Mouse (Mus musculus) embryonic facial prominence, embryonic 12.5 days (tissue): ENCODE results near the gene Kcnh1. TPM values are rescaled to one million over a fixed set of nuclear protein-coding genes. Genes with fewer than 3 reads are reported as not detected.

Experiments used
- ATAC-seq: fragments of 200-750 bp; cut with Nextera tagmentation; 2 replicates; pipeline ENCODE4 v1.8.0; 2017; ENCODE audit not compliant: insufficient number of reproducible peaks, insufficient read depth, low FRiP score, low TSS enrichment
- H3K27ac ChIP-seq: fragments of 300-500 bp; sonication (generic); 2 replicates; pipeline ENCODE4 v1.5.1; 2016; ENCODE audit warnings: mild to moderate bottlenecking
- H3K27me3 ChIP-seq: fragments of 300-500 bp; sonication (generic); 2 replicates; pipeline ENCODE4 v1.6.1; 2016; ENCODE audit warnings: mild to moderate bottlenecking, moderate library complexity
- H3K36me3 ChIP-seq: fragments of 300-500 bp; sonication (generic); 2 replicates; pipeline ENCODE4 v1.6.1; 2016; ENCODE audit warnings: mild to moderate bottlenecking
- H3K4me1 ChIP-seq: fragments of 300-500 bp; sonication (generic); 2 replicates; pipeline ENCODE4 v1.6.1; 2016
- H3K4me2 ChIP-seq: fragments of 300-500 bp; sonication (generic); replicated peaks from 2 replicates; pipeline ENCODE4 v1.6.1; 2016; ENCODE audit warnings: mild to moderate bottlenecking, moderate library complexity
- H3K4me3 ChIP-seq: fragments of 300-500 bp; sonication (generic); 2 replicates; pipeline ENCODE4 v1.5.1; 2016; ENCODE audit warnings: mild to moderate bottlenecking
- H3K9ac ChIP-seq: fragments of 300-500 bp; sonication (generic); 2 replicates; pipeline ENCODE4 v1.6.1; 2016; ENCODE audit warnings: mild to moderate bottlenecking, moderate library complexity
- H3K9me3 ChIP-seq: fragments of 300-500 bp; sonication (generic); 2 replicates; pipeline ENCODE4 v1.6.1; 2016; ENCODE audit warnings: mild to moderate bottlenecking, moderate library complexity
- WGBS: fragments of 180-500 bp; shearing (Covaris S2); methylation state at CpG from one replicate; pipeline ENCODE4 v1.1.7; 2016; 5-methylcytosine and 5-hydroxymethylcytosine counted together
- polyA plus RNA-seq: library from polyadenylated mRNA; unstranded; fragments of >200 nt; fragmentation: Nextera tagmentation; extraction: Ambion mirVana; gene quantifications from 2 replicates; pipeline ENCODE4 v1.2.1, GENCODE M21; 2016

Gene Kcnh1
- polyA plus RNA-seq, 1 experiment from 2014 or later, result 0.90 TPM

DNA sequence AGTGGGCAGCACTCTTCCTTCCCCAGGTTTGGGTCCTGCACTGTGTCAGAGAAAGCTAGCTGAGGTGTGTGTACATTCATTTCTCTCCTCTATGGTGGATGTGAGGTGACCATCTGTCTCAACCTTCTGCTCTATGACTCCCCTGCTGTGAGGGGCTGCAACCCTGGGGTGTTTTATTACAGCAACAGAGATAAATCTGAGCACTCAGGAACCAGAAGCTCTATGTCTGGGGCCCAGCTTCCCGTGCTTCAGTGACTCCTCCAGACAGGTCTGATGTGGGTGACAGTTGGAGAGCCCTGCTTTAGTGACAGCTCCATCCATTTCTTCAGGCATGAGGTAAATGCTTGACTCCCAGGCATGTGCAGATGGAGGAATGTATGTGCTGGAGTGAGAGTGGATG lies 12.4 kb downstream of the Kcnh1 start:
- H3K4me2 ChIP-seq, result no peak overlapping the region
- no peak overlapping the region for H3K9ac ChIP-seq
- 35% methylated on average over 1 of the region's 1 CpGs for WGBS
- ATAC-seq, result no peak
- no peaks in the 10 kb centered on the region for H3K27me3 ChIP-seq
- H3K36me3 ChIP-seq, result no peaks in the 10 kb centered on the region
- H3K9me3 ChIP-seq, result no peaks in the 10 kb centered on the region
- H3K27ac ChIP-seq, result no peak overlapping the region
- no peaks in the 10 kb centered on the region for H3K4me1 ChIP-seq
- no peak overlapping the region for H3K4me3 ChIP-seq

DNA sequence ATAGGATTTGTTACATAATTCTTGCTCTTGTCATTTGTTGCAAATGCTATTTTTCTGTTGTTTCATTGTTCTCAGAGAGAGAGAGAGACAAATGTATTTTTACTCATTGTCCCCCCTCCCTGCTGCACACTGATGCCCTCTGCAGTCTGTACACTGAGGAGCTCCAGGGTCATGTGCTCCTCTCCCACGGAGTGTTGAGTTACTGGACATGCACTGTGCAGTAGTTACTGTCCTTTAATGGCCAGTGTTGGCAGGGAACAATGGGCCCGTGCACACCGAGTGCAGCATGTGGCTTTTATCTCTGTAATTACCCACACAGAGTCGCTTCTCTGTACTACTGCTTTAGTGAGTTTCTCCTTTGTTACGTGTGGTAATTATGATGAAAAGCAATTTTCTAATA lies 17.4 kb downstream of the Kcnh1 start:
- Histone ChIP-seq H3K9me3 (no peaks in the 10 kb centered on the region), H3K4me3 (no peak overlapping the region), H3K36me3 (no peaks in the 10 kb centered on the region), H3K4me1 (no peaks in the 10 kb centered on the region), H3K27me3 (no peaks in the 10 kb centered on the region), H3K9ac (no peak overlapping the region), H3K27ac (no peak overlapping the region), H3K4me2 (no peak overlapping the region)
- whole genome bisulfite sequencing, result 47% methylated on average over 5 of the region's 5 CpGs
- ATAC-seq, result no peak

DNA sequence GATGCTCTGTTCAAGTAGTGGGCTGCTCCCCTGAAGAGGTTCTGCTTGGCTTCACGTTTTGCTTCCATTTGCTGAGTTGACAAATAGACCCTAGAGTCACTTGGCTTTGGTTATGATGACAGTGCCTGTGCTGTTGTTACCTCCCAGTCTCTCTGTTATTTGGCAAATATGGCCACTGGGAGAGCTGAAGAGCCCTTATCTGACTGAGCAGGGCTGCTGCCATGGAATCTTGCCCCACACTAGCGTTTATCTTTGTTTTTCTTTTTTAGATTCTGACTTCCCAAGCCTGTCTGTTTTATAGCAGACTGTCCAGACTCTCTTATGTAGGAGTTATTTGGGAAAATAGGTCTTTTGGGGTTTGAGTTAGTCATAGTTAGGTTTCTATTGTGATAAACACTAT lies 21.9 kb downstream of the Kcnh1 start:
- Histone ChIP-seq H3K4me2 (no peak overlapping the region), H3K27ac (no peak overlapping the region), H3K4me3 (no peak overlapping the region), H3K27me3 (no peaks in the 10 kb centered on the region), H3K9me3 (no peaks in the 10 kb centered on the region), H3K9ac (no peak overlapping the region), H3K4me1 (no peaks in the 10 kb centered on the region), H3K36me3 (no peaks in the 10 kb centered on the region)
- no peak for ATAC-seq
- WGBS, result 69% methylated on average over 2 of the region's 2 CpGs

DNA sequence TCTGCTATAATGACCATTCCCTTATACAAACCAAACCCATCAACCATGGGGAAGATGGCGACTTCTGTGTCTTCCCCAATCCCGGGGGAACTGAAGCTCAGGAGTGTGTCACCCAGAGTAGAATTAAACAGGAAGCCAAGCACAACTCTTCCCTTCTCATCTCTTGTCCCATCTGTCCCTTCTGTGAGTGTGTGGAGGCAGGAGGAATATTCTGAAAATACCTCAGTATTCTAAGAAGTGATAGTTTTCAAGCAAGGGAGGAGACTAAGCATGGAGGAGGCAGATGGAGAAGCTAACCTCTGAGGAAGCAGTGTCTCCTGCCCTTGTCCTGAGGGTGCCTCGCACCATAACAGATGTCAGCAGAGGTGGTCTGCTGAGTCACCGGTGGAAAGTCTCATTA lies 24.1 kb downstream of the Kcnh1 start:
- no peak for ATAC-seq
- Histone ChIP-seq H3K9me3 (no peaks in the 10 kb centered on the region), H3K9ac (no peak overlapping the region), H3K4me2 (no peak overlapping the region), H3K36me3 (no peaks in the 10 kb centered on the region), H3K4me3 (no peak overlapping the region), H3K27me3 (no peaks in the 10 kb centered on the region), H3K27ac (no peak overlapping the region), H3K4me1 (no peaks in the 10 kb centered on the region)
- 88% methylated on average over 4 of the region's 4 CpGs for WGBS

DNA sequence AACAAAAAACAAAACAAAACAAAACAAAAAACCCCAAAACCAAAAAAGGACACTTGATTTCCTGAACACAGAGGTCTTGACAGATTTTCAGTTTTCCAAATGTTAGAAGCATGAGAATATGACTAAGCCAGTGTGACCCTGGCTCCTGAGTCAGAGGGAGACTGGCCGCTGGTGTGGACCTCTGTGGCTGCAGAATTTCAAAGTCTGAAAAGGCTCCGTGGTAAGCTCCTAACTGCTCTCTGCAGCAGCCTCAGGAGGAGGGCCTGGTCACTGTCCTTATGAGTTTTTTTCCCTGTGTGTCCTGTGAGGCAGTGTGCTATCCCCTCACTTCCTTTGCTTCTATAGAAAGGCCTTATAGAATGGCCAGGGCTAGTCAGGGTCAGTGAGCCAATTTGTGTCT lies 29.6 kb downstream of the Kcnh1 start:
- no peaks in the 10 kb centered on the region for H3K9me3 ChIP-seq
- no peak overlapping the region for H3K4me2 ChIP-seq
- H3K27ac ChIP-seq, result no peak overlapping the region
- no peak for ATAC-seq
- H3K4me3 ChIP-seq, result no peak overlapping the region
- 59% methylated on average over 2 of the region's 2 CpGs for WGBS
- no peak overlapping the region for H3K9ac ChIP-seq
- H3K4me1 ChIP-seq, result no peaks in the 10 kb centered on the region; the same call in 1 of the 2 replicates
- no peaks in the 10 kb centered on the region for H3K27me3 ChIP-seq
- H3K36me3 ChIP-seq, result no peaks in the 10 kb centered on the region

DNA sequence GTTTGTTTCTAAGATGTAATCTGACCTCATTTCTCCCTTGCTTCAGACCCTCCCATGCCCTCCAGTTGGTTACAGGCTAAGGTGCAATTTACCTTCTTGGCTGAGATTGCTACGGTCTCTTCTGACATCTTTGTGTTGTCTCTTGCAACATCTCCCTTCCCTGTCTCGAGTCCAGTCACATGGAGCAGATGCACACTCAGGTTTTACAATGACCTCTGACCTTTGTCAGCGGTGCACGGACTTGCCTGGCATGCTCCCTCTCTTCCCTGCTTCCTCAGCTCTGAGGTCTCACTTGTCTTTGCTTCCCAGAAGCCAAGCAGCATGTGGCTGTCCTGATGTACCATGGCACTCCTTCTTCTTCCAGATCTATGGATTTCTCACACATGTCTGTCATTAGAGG lies 33.6 kb downstream of the Kcnh1 start:
- Histone ChIP-seq H3K4me2 (no peak overlapping the region), H3K36me3 (no peaks in the 10 kb centered on the region), H3K9me3 (0 out of 2 replicates have a peak, but pooled peaks cover 6% of the 10 kb centered on the region), H3K4me3 (no peak overlapping the region), H3K9ac (no peak overlapping the region), H3K27me3 (no peaks in the 10 kb centered on the region), H3K4me1 (no peaks in the 10 kb centered on the region; the same call in 1 of the 2 replicates), H3K27ac (no peak overlapping the region)
- no peak for ATAC-seq
- 24% methylated on average over 4 of the region's 4 CpGs for WGBS

DNA sequence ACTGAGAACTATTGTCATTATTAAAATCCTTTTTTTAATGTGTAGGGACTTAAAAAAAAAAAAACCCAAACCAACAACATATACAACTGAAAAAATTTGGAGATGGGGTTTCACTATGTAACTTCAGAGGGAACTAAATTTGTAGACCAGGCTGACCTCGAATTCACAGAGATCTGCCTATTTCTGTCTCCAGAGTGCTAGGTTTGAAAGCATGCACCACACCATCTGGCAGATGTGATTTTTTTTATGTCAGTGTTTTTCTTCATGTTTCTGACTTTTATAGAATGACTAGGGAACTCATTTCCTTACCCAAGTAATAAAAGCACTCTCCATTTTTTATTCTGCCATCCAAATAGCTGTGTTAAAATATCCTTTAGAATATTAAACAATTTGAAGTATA lies 42.1 kb downstream of the Kcnh1 start:
- Histone ChIP-seq H3K4me2 (no peak overlapping the region), H3K36me3 (no peaks in the 10 kb centered on the region), H3K4me1 (no peaks in the 10 kb centered on the region), H3K27ac (no peak overlapping the region), H3K9me3 (0 out of 2 replicates have a peak, but pooled peaks cover 6% of the 10 kb centered on the region), H3K27me3 (no peaks in the 10 kb centered on the region), H3K9ac (no peak overlapping the region), H3K4me3 (no peak overlapping the region)
- no peak for ATAC-seq
- 52% methylated on average over 1 of the region's 1 CpGs for WGBS

DNA sequence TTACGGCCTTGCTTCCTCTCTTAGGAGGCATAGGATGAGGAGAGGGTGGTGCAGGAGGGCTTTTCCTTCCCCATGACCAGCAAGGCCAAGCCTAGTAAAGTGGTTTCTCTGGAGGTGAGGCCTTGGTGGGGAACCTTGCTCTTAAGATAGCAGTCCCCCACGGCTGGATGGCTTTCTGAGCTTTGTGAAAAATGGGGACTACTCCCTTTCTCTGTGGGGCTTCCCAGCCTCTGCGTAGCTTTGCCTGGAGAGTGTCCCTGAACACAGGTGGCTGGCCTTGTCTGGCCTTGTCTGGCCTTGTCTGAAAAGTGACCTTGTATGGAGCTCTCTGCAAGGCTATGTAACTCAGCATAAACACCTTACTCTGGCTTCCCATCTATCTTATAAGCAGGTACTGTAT lies 56.3 kb downstream of the Kcnh1 start:
- no peak overlapping the region for H3K27ac ChIP-seq
- no peak overlapping the region for H3K9ac ChIP-seq
- no peak overlapping the region for H3K4me3 ChIP-seq
- WGBS, result 77% methylated on average over 3 of the region's 3 CpGs
- H3K9me3 ChIP-seq, result no peaks in the 10 kb centered on the region
- ATAC-seq, result no peak
- no peaks in the 10 kb centered on the region for H3K4me1 ChIP-seq
- no peak overlapping the region for H3K4me2 ChIP-seq
- no peaks in the 10 kb centered on the region for H3K27me3 ChIP-seq
- H3K36me3 ChIP-seq, result no peaks in the 10 kb centered on the region

DNA sequence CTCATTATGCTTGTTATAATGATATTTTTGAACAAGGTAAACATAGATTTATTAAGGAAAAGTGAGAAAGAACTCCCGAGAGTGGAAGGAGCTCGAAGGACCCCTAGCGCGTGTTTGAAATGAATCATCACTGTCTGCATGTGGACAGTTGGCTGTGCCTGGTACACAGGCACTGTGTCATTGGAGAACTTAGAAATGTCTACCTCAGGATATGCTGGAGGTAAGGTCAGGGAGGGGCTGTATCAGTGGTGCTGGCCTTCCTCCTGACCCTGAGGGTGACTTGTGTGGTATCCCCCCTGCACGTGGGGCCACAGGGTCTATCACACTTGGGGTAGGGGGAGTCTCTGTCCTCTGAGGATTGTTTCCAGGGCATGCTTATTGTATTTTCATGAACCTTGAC lies 68.6 kb downstream of the Kcnh1 start:
- Histone ChIP-seq H3K9me3 (no peaks in the 10 kb centered on the region), H3K4me2 (no peak overlapping the region), H3K36me3 (no peaks in the 10 kb centered on the region), H3K4me3 (no peak overlapping the region), H3K27me3 (no peaks in the 10 kb centered on the region), H3K4me1 (no peaks in the 10 kb centered on the region), H3K9ac (no peak overlapping the region), H3K27ac (no peak overlapping the region)
- ATAC-seq, result no peak
- 82% methylated on average over 5 of the region's 5 CpGs for WGBS

DNA sequence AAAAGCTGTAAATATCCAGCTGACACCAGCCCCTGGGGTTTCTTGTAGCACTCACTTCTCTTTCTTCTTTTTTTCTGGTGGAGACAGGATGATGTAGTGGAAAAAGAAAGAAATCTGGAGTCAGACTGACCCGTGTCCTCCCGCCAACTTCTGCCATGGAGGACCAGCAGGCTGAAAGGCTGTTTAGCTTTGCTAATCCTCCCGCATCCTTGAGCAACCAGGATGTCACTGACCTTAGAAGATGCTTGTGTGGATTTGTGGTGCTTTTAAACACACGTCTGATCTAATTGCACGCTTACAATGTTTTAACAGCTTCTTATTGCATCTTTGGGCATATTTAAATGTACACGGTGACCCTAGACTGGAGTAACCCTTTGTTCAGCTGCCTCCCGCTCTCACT lies 69.0 kb downstream of the Kcnh1 start:
- Histone ChIP-seq H3K4me3 (no peak overlapping the region), H3K27me3 (no peaks in the 10 kb centered on the region), H3K4me2 (no peak overlapping the region), H3K4me1 (no peaks in the 10 kb centered on the region), H3K36me3 (no peaks in the 10 kb centered on the region), H3K9me3 (no peaks in the 10 kb centered on the region), H3K9ac (no peak overlapping the region), H3K27ac (no peak overlapping the region)
- ATAC-seq, result no peak
- 73% methylated on average over 7 of the region's 7 CpGs for WGBS

DNA sequence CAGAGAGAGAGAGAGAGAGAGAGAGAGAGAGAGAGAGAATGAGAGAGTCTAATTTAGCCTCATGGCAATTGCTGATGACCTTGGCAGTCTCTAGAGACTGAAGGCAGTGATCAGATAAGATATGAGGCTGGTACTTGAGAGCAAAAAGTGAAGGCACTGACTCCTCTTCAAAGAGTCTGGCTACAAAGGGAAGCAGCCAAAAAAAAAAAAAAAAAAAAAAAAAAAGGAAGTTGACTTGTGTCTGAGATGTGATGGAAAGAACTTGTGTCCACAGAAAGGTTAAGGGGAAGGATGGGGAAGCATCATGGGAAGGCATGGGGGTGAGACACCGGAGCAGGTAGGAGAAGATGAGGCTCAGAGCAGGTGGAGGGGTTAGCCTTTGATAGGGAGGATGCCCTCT lies 75.1 kb downstream of the Kcnh1 start:
- WGBS, result 84% methylated on average over 1 of the region's 1 CpGs
- Histone ChIP-seq H3K9me3 (no peaks in the 10 kb centered on the region), H3K27me3 (no peaks in the 10 kb centered on the region), H3K4me1 (no peaks in the 10 kb centered on the region), H3K36me3 (no peaks in the 10 kb centered on the region), H3K27ac (no peak overlapping the region), H3K4me3 (no peak overlapping the region), H3K9ac (no peak overlapping the region), H3K4me2 (no peak overlapping the region)
- ATAC-seq, result no peak

DNA sequence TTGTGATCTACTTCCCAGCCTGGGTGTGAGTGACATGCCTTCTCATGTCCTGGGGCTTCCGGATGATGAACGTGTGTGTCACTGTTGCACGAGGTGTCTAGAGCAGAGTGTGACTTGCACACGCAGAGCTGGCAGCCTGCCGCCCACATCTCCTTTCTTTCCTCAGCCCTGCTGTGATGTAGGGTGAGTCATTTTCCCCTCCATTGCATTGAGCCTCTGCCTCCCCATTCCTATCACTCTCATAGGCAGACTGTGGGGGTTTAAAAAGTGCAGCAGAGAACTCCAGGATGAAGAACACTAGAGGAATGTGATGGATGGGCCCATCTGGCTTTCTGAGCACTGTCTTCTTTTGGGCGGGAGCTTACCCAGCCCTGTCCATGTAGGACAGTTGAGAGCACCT lies 76.4 kb downstream of the Kcnh1 start:
- Histone ChIP-seq H3K4me3 (no peak overlapping the region), H3K27me3 (no peaks in the 10 kb centered on the region), H3K36me3 (no peaks in the 10 kb centered on the region), H3K27ac (no peak overlapping the region), H3K4me1 (no peaks in the 10 kb centered on the region), H3K9ac (no peak overlapping the region), H3K4me2 (no peak overlapping the region), H3K9me3 (no peaks in the 10 kb centered on the region)
- no peak for ATAC-seq
- 88% methylated on average over 6 of the region's 6 CpGs for WGBS

DNA sequence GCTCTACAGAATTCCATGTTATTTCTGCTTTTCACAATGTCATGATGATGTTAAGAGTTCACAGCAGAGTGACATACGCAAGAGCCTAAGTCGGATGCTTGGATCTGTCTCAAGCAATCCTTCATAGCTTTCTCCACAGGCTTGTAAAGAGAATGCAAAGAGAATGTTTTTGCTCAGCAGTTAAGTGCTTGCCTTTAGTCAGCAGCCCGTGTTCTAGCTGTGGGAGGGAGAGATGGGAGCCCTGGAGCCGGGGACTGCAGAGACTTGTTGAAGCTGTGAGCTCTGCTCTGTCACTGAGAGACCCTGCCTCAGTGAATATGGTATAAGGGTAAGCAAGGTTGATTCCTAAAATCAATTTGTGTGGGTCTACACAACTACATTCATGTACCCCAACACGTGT lies 78.3 kb downstream of the Kcnh1 start:
- H3K4me1 ChIP-seq, result no peaks in the 10 kb centered on the region
- no peaks in the 10 kb centered on the region for H3K9me3 ChIP-seq
- 80% methylated on average over 5 of the region's 5 CpGs for WGBS
- H3K9ac ChIP-seq, result no peak overlapping the region
- H3K36me3 ChIP-seq, result no peaks in the 10 kb centered on the region
- H3K27ac ChIP-seq, result no peak overlapping the region
- no peak overlapping the region for H3K4me2 ChIP-seq
- no peak for ATAC-seq
- no peak overlapping the region for H3K4me3 ChIP-seq
- H3K27me3 ChIP-seq, result no peaks in the 10 kb centered on the region
